Mouse (Mus musculus) CD8-positive naive resting alpha-beta T cell, adult 2 months (primary cell): ENCODE results near the gene Ephx1.
"Not testable (repeated sequence)": the region's sequence is repeated elsewhere in the genome, so short reads cannot be mapped to it uniquely, and the experiment has no call there.

Experiments
- DNase-seq, 2 experiments: peaks; one replicate each; pipeline ENCODE4 v3.0.0; 2022; ENCODE audit warnings: low read depth in 2 of 2, low spot score in 2 of 2

The Ephx1 gene

GRCm38 (mm10) chr1:181014731-181015500 lies 5.8 kb downstream of the Ephx1 start:
- no peak for DNase-seq

GRCm38 (mm10) chr1:181013446-181013845 lies 7.3 kb downstream of the Ephx1 start:
- DNase-seq, result no peak

- DNase-seq, result no peak
Observed at GRCm38 (mm10) chr1:181012416-181012815, 8.3 kb downstream of the Ephx1 start.

- DNase-seq, result no peak
Observed at GRCm38 (mm10) chr1:181011601-181012000, 9.1 kb downstream of the Ephx1 start.

- no peak for DNase-seq
Observed at GRCm38 (mm10) chr1:181010171-181010932, 10.4 kb downstream of the Ephx1 start.

- no peak for DNase-seq
Observed at GRCm38 (mm10) chr1:181009754-181010153, 10.9 kb downstream of the Ephx1 start.

GRCm38 (mm10) chr1:181009011-181009590 lies 11.6 kb downstream of the Ephx1 start:
- DNase-seq, result no peak

- no peak for DNase-seq
Observed at GRCm38 (mm10) chr1:181008266-181008665, 12.4 kb downstream of the Ephx1 start.

GRCm38 (mm10) chr1:181007831-181008230 lies 12.9 kb downstream of the Ephx1 start:
- DNase-seq, result no peak

- DNase-seq, result no peak
Observed at GRCm38 (mm10) chr1:181005331-181005730, 15.4 kb downstream of the Ephx1 start.

GRCm38 (mm10) chr1:181003790-181004189 lies 16.9 kb downstream of the Ephx1 start:
- no peak for DNase-seq

GRCm38 (mm10) chr1:181001621-181002020 lies 19.1 kb downstream of the Ephx1 start:
- DNase-seq, result no peak

- DNase-seq, result no peak
Observed at GRCm38 (mm10) chr1:181001217-181001616, 19.5 kb downstream of the Ephx1 start.

- DNase-seq, result no peak
Observed at GRCm38 (mm10) chr1:181000501-181001092, 20.1 kb downstream of the Ephx1 start.

- DNase-seq, result peak; percentile 30 to 63
Observed at GRCm38 (mm10) chr1:180992142-180992541, 28.6 kb downstream of the Ephx1 start.

GRCm38 (mm10) chr1:180990671-180991070 lies 30.0 kb downstream of the Ephx1 start:
- no peak for DNase-seq

GRCm38 (mm10) chr1:180987759-180988158 lies 32.9 kb downstream of the Ephx1 start:
- DNase-seq, result peak; percentile 52 to 77

- no peak for DNase-seq
Observed at GRCm38 (mm10) chr1:180986701-180987100, 34.0 kb downstream of the Ephx1 start.

- DNase-seq, result not testable (repeated sequence)
Observed at GRCm38 (mm10) chr1:180981298-180982046, 39.2 kb downstream of the Ephx1 start.

- DNase-seq, result no peak
Observed at GRCm38 (mm10) chr1:180980464-180980863, 40.2 kb downstream of the Ephx1 start.
